Mouse (Mus musculus): ENCODE results near the gene Mink1. TPM values are rescaled to one million over a fixed set of nuclear protein-coding genes. Genes with fewer than 3 reads are reported as not detected.
A peak's percentile ranks its signal among the peaks of the same experiment; 100 is the strongest.

Gene Mink1
- total RNA-seq, 2 experiments from 2014 or later, result 1.3 to 6.0 TPM

- ATAC-seq (replicated peaks; ENCODE audit: low FRiP score, poor library complexity, severe bottlenecking), result 0 out of 2 replicates have a peak, but pooled peaks have one; percentile 38
Measured at GRCm38 (mm10) chr11:70623053-70623742, 60.5 kb downstream of the Mink1 start.

GRCm38 (mm10) chr11:70625473-70625872 is 62.8 kb downstream of the Mink1 start:
- peak; percentile 75 for ATAC-seq (replicated peaks; ENCODE audit: low FRiP score, poor library complexity, severe bottlenecking)

GRCm38 (mm10) chr11:70626877-70627276 is 64.2 kb downstream of the Mink1 start:
- no peak for ATAC-seq (replicated peaks; ENCODE audit: low FRiP score, poor library complexity, severe bottlenecking)

DNA sequence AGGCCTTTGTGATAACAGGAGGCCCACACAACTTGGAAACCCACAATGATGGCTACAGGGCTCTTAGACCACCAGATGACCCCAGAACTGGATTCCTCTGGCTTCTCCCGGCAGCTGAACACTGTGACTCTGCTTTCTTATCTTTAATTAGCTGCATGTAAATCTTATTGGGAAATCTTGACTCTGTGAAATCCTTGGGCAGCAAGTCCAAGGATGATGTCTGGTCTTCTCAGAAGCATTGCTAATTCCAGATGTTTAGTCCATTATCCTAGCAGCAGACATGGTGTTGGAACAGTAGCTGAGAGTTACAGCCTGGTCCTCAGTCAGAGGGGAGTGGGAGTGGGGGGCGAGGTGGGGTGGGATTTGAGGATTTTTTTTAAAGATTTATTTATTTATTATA is 65.8 kb downstream of the Mink1 start:
- ATAC-seq (replicated peaks; ENCODE audit: low FRiP score, poor library complexity, severe bottlenecking), result no peak

DNA sequence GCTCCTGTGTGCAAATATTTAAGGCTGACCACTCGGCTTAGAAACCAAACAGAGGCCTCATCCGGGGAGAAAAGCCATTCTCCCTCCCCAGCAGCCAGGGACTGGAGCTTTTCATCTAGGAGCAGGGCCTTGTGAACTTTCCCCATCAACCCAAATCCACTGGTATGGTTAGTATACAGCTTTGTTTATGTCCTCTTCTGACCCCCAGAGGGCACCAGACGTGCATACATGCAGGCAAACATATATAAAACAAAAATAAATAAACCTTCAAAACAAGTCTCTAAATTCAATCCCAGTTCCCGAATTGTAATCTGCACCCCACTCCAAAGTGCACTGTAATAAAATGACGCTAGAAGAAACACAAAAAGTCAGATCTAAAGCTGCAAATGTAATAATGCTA is 66.9 kb downstream of the Mink1 start:
- peak; percentile 65 for ATAC-seq (replicated peaks; ENCODE audit: low FRiP score, poor library complexity, severe bottlenecking)

- ATAC-seq (replicated peaks; ENCODE audit: low FRiP score, poor library complexity, severe bottlenecking), result no peak
Measured at GRCm38 (mm10) chr11:70630129-70630528, 67.4 kb downstream of the Mink1 start.

GRCm38 (mm10) chr11:70635601-70636000 is 72.9 kb downstream of the Mink1 start:
- ATAC-seq (replicated peaks; ENCODE audit: low FRiP score, poor library complexity, severe bottlenecking), result no peak

DNA sequence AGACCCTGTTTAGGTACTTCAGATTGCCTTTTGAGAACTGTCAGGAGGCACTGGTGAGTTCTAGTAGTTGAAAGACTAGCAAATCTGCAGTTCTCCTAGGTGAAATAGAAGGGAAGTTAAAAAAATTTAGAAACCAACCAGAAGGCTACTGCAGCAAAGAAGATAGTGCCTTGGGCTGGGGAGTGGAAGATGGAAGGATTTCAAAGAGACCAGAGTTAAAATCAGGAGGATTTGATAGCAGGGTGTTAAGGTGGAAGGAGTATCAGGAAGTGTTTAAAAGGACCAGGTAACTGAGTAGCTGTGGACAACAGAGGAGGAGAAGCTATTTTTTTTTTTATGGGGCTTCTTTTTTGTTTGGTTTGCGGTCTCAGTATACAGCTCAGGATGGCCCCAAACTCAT is 75.1 kb downstream of the Mink1 start:
- no peak for ATAC-seq (replicated peaks; ENCODE audit: low FRiP score, poor library complexity, severe bottlenecking)

DNA sequence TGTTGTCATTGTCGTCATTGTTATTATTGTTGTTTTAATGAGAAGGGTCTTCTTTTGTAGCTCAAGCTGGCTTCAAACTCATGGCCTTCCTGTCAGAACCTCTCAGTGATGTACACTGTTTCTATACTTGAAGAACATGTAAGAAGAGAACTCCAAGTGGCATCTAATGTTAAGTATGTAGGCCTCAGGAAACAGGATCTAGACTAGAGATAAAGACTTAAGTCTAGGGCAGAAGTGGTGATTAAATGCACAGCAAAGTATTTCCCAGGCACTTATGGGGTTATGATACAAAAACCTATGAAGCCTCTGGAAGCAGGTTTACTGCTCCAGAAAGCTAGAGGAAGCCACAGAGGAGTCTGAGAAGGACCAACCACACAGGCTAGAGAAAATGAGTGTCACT is 75.6 kb downstream of the Mink1 start:
- no peak for ATAC-seq (replicated peaks; ENCODE audit: low FRiP score, poor library complexity, severe bottlenecking)

- peak; percentile 86 for ATAC-seq (replicated peaks; ENCODE audit: low FRiP score, poor library complexity, severe bottlenecking)
Measured at GRCm38 (mm10) chr11:70638714-70639278, 76.1 kb downstream of the Mink1 start, which contains the start of gene Gp1ba. Gp1ba (plus strand) TSS chr11:70639122.

DNA sequence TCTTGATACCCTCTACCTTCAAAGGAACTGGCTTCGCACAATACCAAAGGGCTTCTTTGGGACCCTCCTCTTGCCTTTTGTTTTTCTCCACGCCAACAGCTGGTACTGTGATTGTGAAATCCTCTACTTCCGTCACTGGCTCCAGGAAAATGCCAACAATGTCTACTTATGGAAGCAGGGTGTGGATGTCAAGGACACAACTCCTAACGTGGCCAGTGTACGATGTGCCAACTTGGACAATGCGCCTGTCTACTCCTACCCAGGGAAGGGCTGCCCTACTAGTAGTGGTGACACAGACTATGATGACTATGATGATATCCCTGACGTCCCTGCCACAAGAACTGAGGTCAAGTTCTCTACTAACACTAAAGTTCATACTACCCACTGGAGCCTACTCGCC is 77.3 kb downstream of the Mink1 start:
- ATAC-seq (replicated peaks; ENCODE audit: low FRiP score, poor library complexity, severe bottlenecking), result no peak

GRCm38 (mm10) chr11:70641241-70641640 is 78.6 kb downstream of the Mink1 start:
- no peak for ATAC-seq (replicated peaks; ENCODE audit: low FRiP score, poor library complexity, severe bottlenecking)

DNA sequence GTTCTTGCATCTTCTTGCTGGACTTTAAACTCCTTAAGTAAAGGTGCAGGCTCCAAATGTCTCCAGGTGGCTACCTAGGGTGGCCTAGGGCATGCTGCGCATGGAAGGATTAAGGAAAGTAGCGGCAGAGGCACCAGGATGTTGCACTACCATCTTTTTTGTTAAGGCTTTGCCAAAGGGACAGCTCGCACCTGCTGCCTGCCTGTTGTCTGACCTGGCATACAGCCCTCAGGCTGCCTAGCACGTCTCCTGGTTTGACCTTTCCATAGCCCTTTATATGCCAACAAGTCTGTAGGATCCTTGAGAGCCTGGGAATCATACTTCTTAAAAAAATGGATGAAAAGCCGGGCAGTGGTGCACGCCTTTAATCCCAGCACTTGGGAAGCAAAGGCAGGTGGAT is 80.4 kb downstream of the Mink1 start:
- ATAC-seq (replicated peaks; ENCODE audit: low FRiP score, poor library complexity, severe bottlenecking), result no peak

GRCm38 (mm10) chr11:70644564-70645103 is 82.0 kb downstream of the Mink1 start:
- no peak for ATAC-seq (replicated peaks; ENCODE audit: low FRiP score, poor library complexity, severe bottlenecking)

GRCm38 (mm10) chr11:70645461-70646258 is 83.0 kb downstream of the Mink1 start:
- ATAC-seq (replicated peaks; ENCODE audit: low FRiP score, poor library complexity, severe bottlenecking), result no peak

GRCm38 (mm10) chr11:70646259-70646555 is 83.5 kb downstream of the Mink1 start:
- ATAC-seq (replicated peaks; ENCODE audit: low FRiP score, poor library complexity, severe bottlenecking), result no peak

- peak; percentile 74 for ATAC-seq (replicated peaks; ENCODE audit: low FRiP score, poor library complexity, severe bottlenecking)
Measured at GRCm38 (mm10) chr11:70646691-70647650, 84.3 kb downstream of the Mink1 start, which contains the start of the genes Rnf167 and Slc25a11. Rnf167 (plus strand) TSS chr11:70647235. Slc25a11 (minus strand) TSS chr11:70647479.

DNA sequence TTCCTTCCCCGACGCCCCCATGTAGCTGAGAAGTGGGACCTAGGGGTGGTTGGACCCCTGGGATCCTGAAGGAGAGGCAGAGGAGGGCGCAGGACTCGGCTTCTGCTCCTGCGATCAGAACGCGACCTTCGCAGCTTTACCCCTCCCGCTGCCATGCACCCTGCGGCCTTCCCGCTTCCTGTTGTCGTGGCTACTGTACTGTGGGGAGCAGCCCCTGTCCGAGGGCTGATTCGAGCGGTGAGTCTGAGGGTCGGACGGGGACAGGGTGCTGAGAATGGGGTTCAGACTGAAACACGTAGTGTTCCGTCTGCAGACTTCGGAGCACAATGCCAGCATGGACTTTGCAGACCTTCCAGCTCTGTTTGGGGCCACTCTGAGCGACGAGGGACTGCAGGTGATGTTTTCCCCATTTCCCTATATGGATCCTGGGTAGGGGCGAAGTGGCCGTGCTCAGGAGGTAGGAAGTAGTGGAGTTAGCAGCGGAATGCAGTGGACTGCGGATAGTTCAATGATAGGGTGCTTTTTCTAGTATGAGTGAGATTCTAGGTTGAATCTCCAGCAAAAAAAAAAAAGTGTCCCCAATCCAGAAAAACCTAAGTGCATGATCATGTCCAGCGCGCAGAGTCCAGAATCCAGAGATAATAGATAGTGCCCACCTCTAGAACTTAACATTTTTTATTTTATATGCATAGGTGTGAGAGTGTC is 85.2 kb downstream of the Mink1 start:
- peak; percentile 25 for ATAC-seq (replicated peaks; ENCODE audit: low FRiP score, poor library complexity, severe bottlenecking)

DNA sequence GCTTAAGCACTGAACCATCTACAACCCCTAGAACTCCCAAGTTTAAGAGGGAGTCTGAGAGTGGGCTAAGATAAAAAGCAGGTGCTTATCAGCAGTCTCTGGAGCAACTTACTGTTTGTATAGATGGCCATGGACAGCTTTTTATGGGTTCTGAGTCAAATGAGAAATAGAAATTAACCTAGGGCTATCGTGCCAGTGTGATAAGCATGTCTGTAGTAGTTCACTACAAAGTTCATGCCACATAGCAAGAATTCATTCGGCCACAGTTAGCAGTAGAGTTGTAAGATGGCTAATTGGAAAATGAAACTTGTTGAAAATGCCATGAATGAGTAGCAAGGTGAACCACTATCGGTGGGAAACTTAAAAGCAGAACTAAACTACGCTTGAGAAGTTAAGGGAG is 85.8 kb downstream of the Mink1 start:
- 0 out of 2 replicates have a peak, but pooled peaks have one; percentile 4 for ATAC-seq (replicated peaks; ENCODE audit: low FRiP score, poor library complexity, severe bottlenecking)
